Mouse (Mus musculus) limb, embryonic 14.5 days (tissue): ENCODE measurements around the gene Dcun1d4. TPM values are rescaled to one million over a fixed set of nuclear protein-coding genes. Genes with fewer than 3 reads are reported as not detected.

Experiments used
- ATAC-seq: fragments of 200-750 bp; cut with Nextera tagmentation; 2 replicates; pipeline ENCODE4 v1.8.0; 2017; ENCODE audit warnings: low read depth, moderate number of reproducible peaks, moderate TSS enrichment; ENCODE audit not compliant: low FRiP score
- DNase-seq: peaks from one replicate; pipeline ENCODE4 v3.0.0-alpha.2; 2015; ENCODE audit warnings: low spot score
- H3K27ac ChIP-seq: fragments of 300-500 bp; sonication (generic); replicated peaks from 2 replicates; pipeline ENCODE4 v1.5.1; 2014; ENCODE audit warnings: low read depth, mild to moderate bottlenecking, low read length, moderate library complexity, mixed read lengths
- H3K27me3 ChIP-seq: fragments of 300-500 bp; sonication (generic); 2 replicates; pipeline ENCODE4 v1.6.1; 2014; ENCODE audit warnings: low read length, mixed read lengths; ENCODE audit not compliant: control insufficient read depth, insufficient read depth
- H3K36me3 ChIP-seq: fragments of 300-500 bp; sonication (generic); 2 replicates; pipeline ENCODE4 v1.6.1; 2014; ENCODE audit warnings: mild to moderate bottlenecking, low read length, moderate library complexity, mixed read lengths; ENCODE audit not compliant: control insufficient read depth, insufficient read depth
- H3K4me1 ChIP-seq: fragments of 300-500 bp; sonication (generic); 2 replicates; pipeline ENCODE4 v1.6.1; 2014; ENCODE audit warnings: antibody characterized with exemption, low read length, mixed read lengths; ENCODE audit not compliant: control insufficient read depth, insufficient read depth
- H3K4me2 ChIP-seq: fragments of 300-500 bp; sonication (generic); replicated peaks from 2 replicates; pipeline ENCODE4 v1.6.1; 2014; ENCODE audit warnings: low read depth, mild to moderate bottlenecking, low read length, moderate library complexity; ENCODE audit not compliant: severe bottlenecking
- H3K4me3 ChIP-seq: fragments of 300-500 bp; sonication (generic); replicated peaks from 2 replicates; pipeline ENCODE4 v1.5.1; 2014; ENCODE audit warnings: low read length
- H3K9ac ChIP-seq: fragments of 300-500 bp; sonication (generic); 2 replicates; pipeline ENCODE4 v1.6.1; 2014; ENCODE audit warnings: mild to moderate bottlenecking, low read depth, low read length, moderate library complexity; ENCODE audit not compliant: severe bottlenecking
- H3K9me3 ChIP-seq: fragments of 300-500 bp; sonication (generic); 2 replicates; pipeline ENCODE4 v1.6.1; 2016; ENCODE audit warnings: low read length; ENCODE audit not compliant: control insufficient read depth
- POLR2A ChIP-seq: fragments of 200-500 bp; IDR thresholded peaks from 2 replicates; pipeline ENCODE4 v1.8.0; 2012; ENCODE audit warnings: inconsistent platforms, mild to moderate bottlenecking, moderate library complexity, borderline replicate concordance; ENCODE audit not compliant: insufficient read depth, insufficient read length; ENCODE audit errors: extremely low read depth
- WGBS: fragments of 180-500 bp; shearing (Covaris S2); extraction: QIAGEN DNeasy Blood & Tissue Kit; methylation state at CpG from one replicate; pipeline ENCODE4 v1.1.7; 2014; 5-methylcytosine and 5-hydroxymethylcytosine counted together
- polyA plus RNA-seq, 2 experiments: library from polyadenylated mRNA; depleted of rRNA in 1 of 2; stranded (reverse) in 1 of 2; unstranded in 1 of 2; fragments of >200 nt; fragmentation: Nextera tagmentation in 1 of 2; extraction: Ambion mirVana in 1 of 2; gene quantifications; 2 replicates each; pipeline versions ENCODE4 v1.2.1 to v1.2.3; 2012 to 2014

The Dcun1d4 gene
- polyA plus RNA-seq, 2 experiments, result 19.9 to 27.0 TPM

DNA sequence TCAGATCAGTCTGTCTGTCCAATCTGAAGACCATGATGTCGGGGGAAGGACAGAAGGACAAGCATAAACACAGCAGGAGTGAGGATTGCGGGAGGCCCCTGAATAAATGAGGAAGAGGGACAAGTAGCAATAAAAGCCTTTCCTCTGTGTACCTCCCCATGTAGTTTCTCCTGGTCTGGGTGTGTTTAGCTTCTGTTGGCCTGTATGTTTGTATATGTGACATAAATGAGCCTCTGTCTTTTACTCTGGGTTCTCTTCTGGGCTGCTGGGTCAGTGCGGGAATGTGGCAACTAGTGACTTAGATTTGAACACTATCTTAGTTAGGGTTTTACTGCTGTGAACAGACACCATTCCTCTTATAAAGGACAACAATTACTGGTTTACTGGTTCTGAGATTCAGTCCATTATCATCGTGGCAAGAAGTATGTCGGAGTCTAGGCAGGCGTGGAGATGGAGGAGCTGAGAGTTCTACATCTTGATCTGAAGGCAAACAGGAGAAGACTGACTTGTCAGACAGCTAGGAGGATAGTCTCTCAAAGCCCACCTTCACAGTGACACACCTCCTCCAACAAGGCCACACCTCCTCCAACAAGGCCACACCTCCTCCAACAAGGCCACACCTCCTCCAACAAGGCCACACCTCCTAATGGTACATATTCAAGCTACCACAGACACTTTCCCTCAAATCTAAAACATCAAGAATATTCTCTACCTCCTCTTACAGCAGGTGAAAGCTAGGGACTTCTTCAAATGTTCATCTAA, 90.8 kb downstream of the Dcun1d4 start:
- 89% methylated on average over 6 of the region's 6 CpGs for WGBS

GRCm38 (mm10) chr5:73572846-73573245, 92.0 kb downstream of the Dcun1d4 start:
- no peak for DNase-seq
- Histone ChIP-seq H3K9ac (no peak overlapping the region), H3K27ac (no peak overlapping the region), H3K4me2 (no peak overlapping the region), H3K36me3 (no peaks in the 10 kb centered on the region), H3K4me1 (no peaks in the 10 kb centered on the region), H3K9me3 (no peaks in the 10 kb centered on the region), H3K4me3 (no peak overlapping the region), H3K27me3 (no peaks in the 10 kb centered on the region)
- no peak for ATAC-seq
- no peak for TF ChIP-seq POLR2A
- 92% methylated on average over 2 of the region's 2 CpGs for whole genome bisulfite sequencing

More for the DNA sequence above, 90.8 kb downstream of the Dcun1d4 start:
- no peaks in the 10 kb centered on the region for H3K27me3 ChIP-seq
- DNase-seq (no peak), ATAC-seq (no peak)
- TF ChIP-seq POLR2A, result no peak
- no peak overlapping the region for H3K4me2 ChIP-seq
- no peak overlapping the region for H3K4me3 ChIP-seq
- no peaks in the 10 kb centered on the region for H3K4me1 ChIP-seq
- no peaks in the 10 kb centered on the region for H3K9me3 ChIP-seq
- no peak overlapping the region for H3K27ac ChIP-seq
- no peaks in the 10 kb centered on the region for H3K36me3 ChIP-seq
- H3K9ac ChIP-seq, result no peak overlapping the region

- WGBS, result 66% methylated on average over 7 of the region's 7 CpGs
- TF ChIP-seq POLR2A, result no peak
- DNase-seq (no peak), ATAC-seq (no peak)
- H3K36me3 ChIP-seq, result no peaks in the 10 kb centered on the region
- H3K27me3 ChIP-seq, result no peaks in the 10 kb centered on the region
- no peaks in the 10 kb centered on the region for H3K4me1 ChIP-seq
- H3K9me3 ChIP-seq, result no peaks in the 10 kb centered on the region
- no peak overlapping the region for H3K9ac ChIP-seq
- no peak overlapping the region for H3K4me3 ChIP-seq
- no peak overlapping the region for H3K27ac ChIP-seq
- H3K4me2 ChIP-seq, result no peak overlapping the region
These were observed 93.0 kb downstream of the Dcun1d4 start for GRCm38 (mm10) chr5:73573789-73574188.

DNA sequence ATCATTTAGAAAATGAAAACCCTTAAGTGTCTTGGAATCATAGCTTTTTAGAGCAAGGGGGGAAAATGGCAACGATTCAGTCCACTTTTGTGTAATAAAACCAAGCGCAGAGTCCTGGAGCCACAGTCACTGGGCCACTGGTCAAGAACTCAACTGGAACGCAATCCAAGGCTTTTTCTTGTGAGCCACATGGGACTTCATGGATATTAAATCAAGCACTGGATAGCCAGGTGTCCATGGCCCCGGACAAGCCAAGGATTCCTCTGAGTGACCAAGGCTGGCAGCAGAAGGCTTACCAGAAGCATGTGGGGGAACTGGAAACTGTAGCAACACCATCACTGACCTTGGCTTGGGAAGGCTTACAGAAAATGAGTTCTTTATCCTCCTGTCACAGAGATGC, 93.8 kb downstream of the Dcun1d4 start:
- no peaks in the 10 kb centered on the region for H3K4me1 ChIP-seq
- no peaks in the 10 kb centered on the region for H3K9me3 ChIP-seq
- no peak overlapping the region for H3K27ac ChIP-seq
- no peaks in the 10 kb centered on the region for H3K27me3 ChIP-seq
- no peaks in the 10 kb centered on the region for H3K36me3 ChIP-seq
- no peak overlapping the region for H3K4me2 ChIP-seq
- 66% methylated on average over 4 of the region's 4 CpGs for WGBS
- no peak overlapping the region for H3K9ac ChIP-seq
- no peak for TF ChIP-seq POLR2A
- H3K4me3 ChIP-seq, result no peak overlapping the region
- no peak for DNase-seq
- no peak for ATAC-seq

- no peaks in the 10 kb centered on the region for H3K36me3 ChIP-seq
- no peak for TF ChIP-seq POLR2A
- no peaks in the 10 kb centered on the region for H3K4me1 ChIP-seq
- no peaks in the 10 kb centered on the region for H3K9me3 ChIP-seq
- H3K4me3 ChIP-seq, result no peak overlapping the region
- no peaks in the 10 kb centered on the region for H3K27me3 ChIP-seq
- no peak overlapping the region for H3K27ac ChIP-seq
- H3K4me2 ChIP-seq, result no peak overlapping the region
- ATAC-seq (no peak), DNase-seq (no peak)
- no peak overlapping the region for H3K9ac ChIP-seq
- 67% methylated on average over 7 of the region's 7 CpGs for WGBS
These were observed 95.9 kb downstream of the Dcun1d4 start for GRCm38 (mm10) chr5:73576708-73577107.
